Mouse (Mus musculus): ENCODE data around the gene Zfp263. TPM values are rescaled to one million over a fixed set of nuclear protein-coding genes. Genes with fewer than 3 reads are reported as not detected.

Zfp263 gene
- total RNA-seq, 2 experiments from 2014 or later: 6.0 to 6.7 TPM

Other genes starting within 250 kb of the Zfp263 start
- not detected for gene Olfr161, start 153.1 kb upstream of the Zfp263 start, total RNA-seq (2021)
- gene Mefv, start 26.0 kb upstream of the Zfp263 start, total RNA-seq (2021): not detected
- gene Olfr15, start 86.8 kb downstream of the Zfp263 start, total RNA-seq (2021): not detected
- gene Zfp174, start 103.2 kb downstream of the Zfp263 start, total RNA-seq (2021): 1 to 10 TPM; 1.2 to 1.3 TPM
- 10 to 100 TPM; 24.8 to 24.9 TPM for gene Naa60, start 128.3 kb downstream of the Zfp263 start, total RNA-seq (2021)
- 1 to 10 TPM; 5.6 to 6.8 TPM for gene Zfp597, start 140.5 kb downstream of the Zfp263 start, total RNA-seq (2021)
- gene Gm20695, start 140.6 kb downstream of the Zfp263 start, total RNA-seq (2021): under 1 TPM; 0.45 to 0.58 TPM
- gene 1700037C18Rik, start 164.6 kb downstream of the Zfp263 start, total RNA-seq (2021): 1 to 10 TPM; 1.7 to 2.2 TPM
- gene Cluap1, start 164.7 kb downstream of the Zfp263 start, total RNA-seq (2021): 1 to 10 TPM; 6.4 to 6.9 TPM
- gene Nlrc3, start 232.5 kb downstream of the Zfp263 start, total RNA-seq (2021): 1 to 10 TPM; 3.1 to 5.3 TPM